Mouse (Mus musculus) forelimb bud, embryonic 11.5 days (tissue): ENCODE measurements at regions not wholly inside any gene's neighbourhood (a gene's known extent, or its start where the extent isn't known, plus 50 kb on each side); places are given as distances from the start of the nearest gene placed in this dataset.
A peak's percentile ranks its signal among the peaks of the same experiment; 100 is the strongest.

Source experiments
- DNase-seq: peaks from one replicate; pipeline ENCODE4 v3.0.0-alpha.2; 2012; ENCODE audit warnings: low read depth, low spot score

DNA sequence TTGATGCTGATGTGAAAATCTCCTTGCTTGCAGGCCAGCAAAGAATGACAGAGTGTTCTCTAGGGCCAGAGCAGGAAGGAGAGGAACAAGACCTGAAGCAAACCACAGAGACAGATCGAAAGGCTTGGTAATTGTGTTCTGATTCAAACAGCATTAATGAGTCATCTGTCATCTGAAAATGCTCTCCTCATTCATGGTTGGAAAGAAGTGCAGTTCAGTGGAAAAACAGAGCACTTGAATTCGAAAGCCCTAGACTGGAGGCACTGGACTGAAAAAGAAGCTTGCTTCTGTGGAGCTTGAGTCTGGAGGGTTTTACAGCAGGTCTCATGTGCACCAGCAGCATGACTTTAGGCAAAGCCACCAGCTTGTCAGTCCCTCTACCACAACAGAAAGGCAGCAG is 374.3 kb upstream of the B430305J03Rik start:
- DNase-seq = no peak

- DNase-seq = no peak
Observed at GRCm38 (mm10) chr3:61738528-61738927, 372.8 kb upstream of the B430305J03Rik start.

GRCm38 (mm10) chr3:61716785-61717184 is 351.0 kb upstream of the B430305J03Rik start:
- DNase-seq = no peak

DNA sequence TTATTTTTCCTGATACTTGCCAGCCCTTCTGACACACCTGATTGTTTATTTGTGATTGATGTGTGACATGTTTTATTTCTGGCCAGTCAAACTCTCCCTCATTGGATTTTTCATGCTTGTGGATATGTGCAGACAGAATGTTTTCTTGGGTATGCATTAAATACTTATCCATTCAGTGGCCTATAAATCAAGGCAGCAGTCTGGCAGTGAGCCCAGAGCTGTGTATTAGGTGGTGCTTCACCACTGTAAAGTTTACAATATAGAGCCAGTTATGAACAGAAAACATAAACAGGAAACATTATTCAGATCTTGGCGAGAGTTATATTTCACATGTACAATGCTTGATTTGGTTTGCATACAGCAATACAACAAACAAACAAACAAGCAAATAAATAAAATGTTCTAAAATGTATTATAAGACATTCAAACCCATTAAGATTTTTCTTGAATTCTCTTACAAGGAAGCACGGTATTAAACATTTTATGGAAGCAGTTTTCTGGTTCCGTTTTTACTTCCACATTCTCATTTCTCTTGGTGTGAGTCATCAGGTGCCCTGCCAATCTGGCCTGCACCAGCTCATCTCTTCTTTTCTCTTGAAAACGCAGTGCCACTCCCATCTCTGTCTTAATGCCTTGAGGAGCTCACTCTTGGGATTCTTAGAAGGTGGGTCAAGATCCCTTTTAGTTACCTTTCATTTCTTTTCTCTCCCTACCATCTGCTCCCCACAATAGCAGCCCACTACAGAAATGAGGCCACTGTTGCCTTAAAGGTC is 322.4 kb upstream of the B430305J03Rik start:
- DNase-seq = peak; percentile 2

- DNase-seq = no peak
Observed at GRCm38 (mm10) chr3:61670874-61671273, 305.1 kb upstream of the B430305J03Rik start.

GRCm38 (mm10) chr3:61656143-61656542 is 290.4 kb upstream of the B430305J03Rik start:
- DNase-seq = no peak

DNA sequence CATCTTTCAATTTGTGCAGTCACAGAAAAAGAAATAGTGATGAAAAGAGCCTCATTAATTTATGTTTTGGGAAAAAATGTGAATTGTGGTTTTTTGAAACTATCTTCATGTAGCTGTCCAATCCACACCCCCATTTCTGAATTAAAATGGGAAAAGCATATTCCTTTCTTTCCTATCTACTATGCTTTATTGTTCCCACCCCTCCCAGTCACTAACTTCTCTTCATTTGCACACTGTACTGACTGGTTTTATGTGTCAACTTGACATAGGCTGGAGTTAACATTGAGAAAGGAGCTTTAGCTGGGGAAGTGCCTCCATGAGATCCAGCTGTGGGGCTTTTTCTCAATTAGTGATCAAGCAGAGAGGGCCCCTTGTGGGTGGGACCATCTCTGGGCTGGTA is 262.8 kb upstream of the B430305J03Rik start:
- DNase-seq = no peak

- no peak for DNase-seq
Observed at GRCm38 (mm10) chr3:61628099-61628498, 262.3 kb upstream of the B430305J03Rik start.

GRCm38 (mm10) chr3:61623954-61624487 is 258.3 kb upstream of the B430305J03Rik start:
- DNase-seq = no peak

DNA sequence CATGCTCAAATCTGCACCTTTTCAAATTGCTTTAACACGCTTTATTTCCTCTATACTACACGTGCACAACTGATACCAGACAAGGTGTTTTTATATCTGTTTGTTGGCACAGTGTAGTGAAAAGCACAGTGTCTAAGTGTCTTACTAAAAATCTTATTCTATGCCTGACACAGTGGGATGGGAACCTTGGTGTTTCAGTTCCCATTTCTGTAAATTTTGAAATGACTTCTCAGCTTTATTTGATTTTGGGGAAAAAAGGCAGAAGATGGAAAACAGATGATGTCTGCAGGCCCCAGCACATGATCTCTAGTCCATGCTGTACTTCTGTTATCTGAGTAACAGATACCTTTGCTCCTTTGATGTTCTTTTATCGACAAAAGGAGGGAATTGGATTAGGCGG is 239.7 kb upstream of the B430305J03Rik start:
- DNase-seq = no peak

DNA sequence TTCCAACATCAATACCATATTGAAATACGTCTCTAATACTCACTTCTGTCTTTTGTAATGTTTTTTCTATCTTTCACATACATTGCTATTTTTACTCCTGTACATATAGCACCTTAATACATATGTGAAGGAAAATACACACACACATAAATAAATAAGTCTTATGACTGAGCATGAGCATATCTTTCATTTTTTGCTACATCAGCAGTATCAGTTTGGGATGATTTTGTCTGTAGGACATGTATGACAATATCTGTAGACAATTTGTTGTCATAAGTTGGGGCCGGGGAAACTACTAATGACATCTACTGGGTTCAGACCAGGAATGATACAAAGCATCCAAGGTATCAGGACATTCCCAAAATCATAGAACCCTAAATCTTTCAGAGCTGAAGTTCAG is 237.1 kb upstream of the B430305J03Rik start:
- no peak for DNase-seq

GRCm38 (mm10) chr3:61595574-61595973 is 229.8 kb upstream of the B430305J03Rik start:
- no peak for DNase-seq

GRCm38 (mm10) chr3:61592342-61592741 is 226.6 kb upstream of the B430305J03Rik start:
- no peak for DNase-seq

DNA sequence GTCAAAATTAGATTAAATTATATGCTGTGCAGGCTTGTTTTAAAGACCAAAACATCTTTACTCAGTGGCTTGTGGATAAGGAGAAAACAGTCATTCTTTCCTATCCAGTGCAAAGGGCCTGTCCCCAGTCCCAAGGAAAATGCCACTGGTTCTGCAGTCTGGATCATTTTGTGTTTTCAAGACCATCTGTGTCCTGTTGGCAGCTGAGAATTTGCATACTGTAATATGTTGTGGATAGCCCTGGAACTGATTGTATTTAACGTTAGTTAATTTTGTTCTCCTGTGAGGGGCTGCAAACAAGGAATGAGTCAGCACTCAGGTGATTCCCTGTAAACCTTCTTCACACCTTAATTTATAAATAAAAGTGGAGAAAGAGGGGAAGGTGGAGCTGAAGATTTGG is 217.9 kb upstream of the B430305J03Rik start:
- no peak for DNase-seq

DNA sequence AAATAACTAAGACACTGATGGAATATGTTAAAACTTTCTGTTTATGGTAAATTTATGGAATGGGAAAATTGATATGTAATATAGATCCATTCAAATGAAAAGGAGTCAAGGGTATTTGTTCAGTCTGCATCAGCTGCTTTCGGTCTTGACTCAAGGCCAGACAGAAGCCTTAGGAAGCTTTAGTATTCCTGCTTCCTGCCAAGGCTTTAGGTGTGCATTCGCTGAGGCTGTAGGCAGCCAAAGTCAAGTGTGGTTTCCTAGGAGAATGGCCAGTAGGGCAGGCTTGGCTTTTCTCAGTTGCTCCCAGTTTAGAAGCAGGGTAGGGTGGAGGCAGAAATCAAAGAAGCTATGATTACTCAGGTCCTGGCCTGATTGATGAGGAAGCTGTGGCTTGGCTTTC is 217.2 kb upstream of the B430305J03Rik start:
- DNase-seq = no peak

DNA sequence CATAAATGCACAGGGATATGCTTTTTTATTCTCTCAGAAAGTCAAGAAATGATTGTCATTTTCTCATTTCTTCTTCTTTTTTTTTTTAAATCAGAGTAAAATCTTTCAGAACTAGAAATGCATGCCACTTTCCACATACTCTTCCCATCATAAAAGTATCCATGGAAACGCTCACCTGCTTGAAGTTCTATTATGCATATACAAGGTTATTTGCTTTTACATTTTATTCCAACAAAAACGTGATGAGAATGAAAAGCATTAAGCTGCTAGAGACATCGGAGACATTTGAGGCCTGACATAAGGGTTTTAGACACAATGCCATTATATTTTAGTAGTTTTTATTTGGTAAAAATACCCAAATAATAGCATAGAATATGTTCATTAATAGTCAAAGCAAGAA is 214.5 kb upstream of the B430305J03Rik start:
- DNase-seq = no peak

GRCm38 (mm10) chr3:61537113-61537512 is 171.4 kb upstream of the B430305J03Rik start:
- DNase-seq = no peak

- no peak for DNase-seq
Observed at GRCm38 (mm10) chr3:61535751-61536150, 170.0 kb upstream of the B430305J03Rik start.

DNA sequence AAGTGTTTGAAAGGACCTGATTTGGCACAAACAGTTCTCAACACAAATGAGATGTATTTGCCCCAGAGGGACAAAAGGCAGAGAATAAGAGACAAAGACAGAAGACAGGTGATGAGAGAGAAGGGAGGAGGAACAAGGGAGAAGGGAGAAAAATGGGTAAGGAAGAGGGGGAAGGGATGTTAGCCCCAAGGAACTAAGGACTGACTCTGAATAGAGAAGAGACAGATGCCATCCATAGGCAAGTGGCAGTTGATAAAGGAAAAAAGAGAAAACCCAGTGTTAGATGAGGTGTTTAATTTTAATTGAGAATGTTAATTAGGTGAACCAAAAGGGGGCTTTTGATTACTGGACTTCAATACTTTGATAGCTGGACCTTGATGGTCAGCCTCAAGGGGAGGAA is 137.4 kb upstream of the B430305J03Rik start:
- DNase-seq = no peak

- no peak for DNase-seq
Observed at GRCm38 (mm10) chr3:61494835-61495234, 129.1 kb upstream of the B430305J03Rik start.

DNA sequence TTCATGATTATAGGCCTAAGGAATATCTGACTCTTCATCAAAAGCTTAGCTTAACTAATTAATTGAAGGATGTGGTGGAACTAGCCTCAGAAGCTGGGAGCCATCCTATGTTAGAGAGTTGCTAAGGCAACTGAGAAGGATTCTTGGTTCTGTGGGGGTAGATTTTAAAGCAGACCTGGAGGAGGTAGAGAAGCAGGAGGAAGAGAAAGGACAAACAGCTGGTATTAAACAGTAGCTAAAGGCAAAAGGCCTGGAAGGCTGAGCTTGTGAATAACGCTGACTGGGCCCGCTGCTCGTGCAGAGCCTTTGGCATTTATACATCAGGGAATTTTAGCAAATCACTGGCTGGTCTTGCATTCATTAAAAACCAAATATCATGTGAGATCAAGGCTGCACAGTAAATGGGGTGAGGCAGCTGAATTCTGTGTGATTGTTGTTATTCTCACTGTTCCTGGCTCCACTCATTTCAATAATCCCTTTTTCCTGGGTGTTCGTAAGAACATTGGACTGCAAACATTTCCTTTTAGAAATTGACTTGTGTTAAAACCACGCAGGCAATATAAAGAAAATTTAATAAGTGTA is 121.1 kb upstream of the B430305J03Rik start:
- DNase-seq = no peak

GRCm38 (mm10) chr3:61478861-61479584 is 113.3 kb upstream of the B430305J03Rik start:
- DNase-seq = no peak
